Mouse (Mus musculus) liver, postnatal 0 days (tissue): ENCODE measurements around the gene Kif24. TPM values are rescaled to one million over a fixed set of nuclear protein-coding genes. Genes with fewer than 3 reads are reported as not detected.

Experiments
- ATAC-seq: fragments of 200-750 bp; cut with Nextera tagmentation; 2 replicates; pipeline ENCODE4 v1.8.0; 2017; ENCODE audit warnings: mild to moderate bottlenecking, moderate library complexity
- DNase-seq: peaks from one replicate; pipeline ENCODE4 v3.0.0-alpha.2; 2016
- H3K27ac ChIP-seq: fragments of 300-500 bp; sonication (generic); 2 replicates; pipeline ENCODE4 v1.5.1; 2014; ENCODE audit warnings: antibody characterized with exemption, moderate library complexity, mild to moderate bottlenecking, low read depth
- H3K27me3 ChIP-seq: fragments of 300-500 bp; sonication (generic); 2 replicates; pipeline ENCODE4 v1.6.1; 2014; ENCODE audit warnings: low read length, control low read depth, mixed read lengths; ENCODE audit not compliant: insufficient read depth
- H3K36me3 ChIP-seq: fragments of 300-500 bp; sonication (generic); replicated peaks from 2 replicates; pipeline ENCODE4 v1.6.1; 2014; ENCODE audit warnings: mild to moderate bottlenecking, control low read depth, low read length, moderate library complexity, mixed read lengths; ENCODE audit not compliant: insufficient read depth
- H3K4me1 ChIP-seq: fragments of 300-500 bp; sonication (generic); 2 replicates; pipeline ENCODE4 v1.6.1; 2014; ENCODE audit warnings: antibody characterized with exemption, mild to moderate bottlenecking, control low read depth; ENCODE audit not compliant: insufficient read depth
- H3K4me2 ChIP-seq: fragments of 300-500 bp; sonication (generic); 2 replicates; pipeline ENCODE4 v1.6.1; 2014; ENCODE audit warnings: low read depth, mild to moderate bottlenecking, low read length, moderate library complexity, mixed read lengths
- H3K4me3 ChIP-seq: fragments of 300-500 bp; sonication (generic); 2 replicates; pipeline ENCODE4 v1.5.1; 2014; ENCODE audit warnings: low read depth, low read length
- H3K9ac ChIP-seq: fragments of 300-500 bp; sonication (generic); replicated peaks from 2 replicates; pipeline ENCODE4 v1.6.1; 2014; ENCODE audit warnings: mild to moderate bottlenecking, moderate library complexity
- H3K9me3 ChIP-seq: fragments of 300-500 bp; sonication (generic); 2 replicates; pipeline ENCODE4 v1.6.1; 2016; ENCODE audit warnings: mild to moderate bottlenecking, control low read depth, low read length, mixed read lengths
- CTCF ChIP-seq: sonication (generic); IDR thresholded peaks from 2 replicates; pipeline ENCODE4 v1.5.1; 2016; ENCODE audit warnings: antibody characterized with exemption, low read depth
- EP300 ChIP-seq: IDR thresholded peaks from 2 replicates; pipeline ENCODE4 v1.6.1; 2016; ENCODE audit warnings: antibody characterized with exemption, low read depth, mild to moderate bottlenecking
- WGBS: fragments of 180-500 bp; shearing (Covaris S2); extraction: QIAGEN DNeasy Blood & Tissue Kit; methylation state at CpG from one replicate; pipeline ENCODE4 v1.1.7; 2014; ENCODE audit not compliant: insufficient replicate concordance; 5-methylcytosine and 5-hydroxymethylcytosine counted together
- polyA plus RNA-seq: library from polyadenylated mRNA; unstranded; fragments of >200 nt; fragmentation: Nextera tagmentation; extraction: Ambion mirVana; gene quantifications from 2 replicates; pipeline ENCODE4 v1.2.1, GENCODE M21; 2015

The Kif24 gene
- polyA plus RNA-seq, 1 experiment from 2014 or later = 2.4 TPM

DNA sequence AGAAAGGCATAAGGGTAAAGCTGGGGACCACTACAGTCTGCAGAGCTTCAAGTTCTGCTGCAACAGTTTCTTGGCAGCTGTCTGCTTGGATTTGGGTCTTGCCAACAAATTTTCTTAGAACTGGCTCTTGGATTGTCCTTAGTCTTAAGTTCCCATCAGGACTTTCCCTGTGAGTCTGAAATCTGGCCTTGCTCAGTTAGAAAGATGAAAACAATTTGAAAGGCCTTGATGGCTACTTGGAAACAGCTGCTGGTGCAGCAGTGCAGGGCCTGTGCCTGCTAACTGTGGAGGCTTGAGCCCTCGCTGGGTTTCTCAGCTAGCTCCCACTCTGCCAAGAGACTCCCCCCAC, 14.7 kb upstream of the Kif24 start:
- no peak for TF ChIP-seq EP300
- TF ChIP-seq CTCF = no peak
- no peak overlapping the region for H3K4me3 ChIP-seq
- no peaks in the 10 kb centered on the region for H3K27me3 ChIP-seq
- no peak overlapping the region for H3K27ac ChIP-seq
- H3K4me1 ChIP-seq = no peaks in the 10 kb centered on the region
- no peaks in the 10 kb centered on the region for H3K9me3 ChIP-seq
- no peak overlapping the region for H3K4me2 ChIP-seq
- H3K9ac ChIP-seq = no peak overlapping the region
- ATAC-seq = no peak
- WGBS = 63% methylated on average over 1 of the region's 1 CpGs
- DNase-seq = no peak
- H3K36me3 ChIP-seq = peaks cover 6% of the 10 kb centered on the region; the same call in 1 of the 2 replicates

DNA sequence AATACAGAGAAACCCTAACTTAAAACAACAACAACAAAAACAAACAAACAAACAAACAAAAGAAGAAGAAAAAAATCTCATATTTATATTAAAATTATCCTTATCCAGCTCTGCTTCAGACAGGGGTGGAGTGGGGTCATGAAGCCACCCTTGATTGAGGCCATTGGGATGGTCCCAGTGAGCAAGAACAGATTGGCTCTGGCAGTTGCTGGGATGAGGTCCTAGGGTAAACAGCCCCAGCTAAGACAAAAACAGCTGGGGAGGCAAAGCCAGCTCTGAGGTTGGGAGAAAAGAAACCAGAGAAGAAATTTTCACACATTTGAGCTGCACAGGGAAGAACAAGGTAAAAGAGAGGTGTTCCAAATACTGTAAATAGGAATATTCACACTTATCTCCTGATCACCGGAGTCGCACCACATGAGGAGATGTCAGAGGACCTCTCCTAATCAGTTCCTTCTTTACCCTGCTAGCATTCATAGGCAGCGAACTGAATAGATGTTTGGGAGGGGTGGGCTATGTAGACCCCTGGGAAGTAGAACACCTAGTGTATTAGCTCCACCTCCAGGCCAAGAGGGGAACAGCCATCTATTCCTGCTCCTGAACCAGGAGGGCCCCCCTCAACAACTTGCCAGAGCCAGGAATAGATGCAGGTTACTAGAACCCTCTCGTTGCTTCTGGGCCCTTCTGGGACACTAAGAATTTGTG, 14.2 kb upstream of the Kif24 start:
- no peak for TF ChIP-seq EP300
- TF ChIP-seq CTCF = peak; percentile 26; the same call in 1 of the 2 replicates
- H3K9me3 ChIP-seq = no peaks in the 10 kb centered on the region
- WGBS = 73% methylated on average over 4 of the region's 4 CpGs
- peaks cover 6% of the 10 kb centered on the region; the same call in 1 of the 2 replicates for H3K36me3 ChIP-seq
- H3K27me3 ChIP-seq = no peaks in the 10 kb centered on the region
- H3K4me1 ChIP-seq = no peaks in the 10 kb centered on the region
- DNase-seq = no peak
- no peak overlapping the region for H3K4me2 ChIP-seq
- no peak overlapping the region for H3K9ac ChIP-seq
- no peak overlapping the region for H3K4me3 ChIP-seq
- no peak overlapping the region for H3K27ac ChIP-seq
- no peak for ATAC-seq

DNA sequence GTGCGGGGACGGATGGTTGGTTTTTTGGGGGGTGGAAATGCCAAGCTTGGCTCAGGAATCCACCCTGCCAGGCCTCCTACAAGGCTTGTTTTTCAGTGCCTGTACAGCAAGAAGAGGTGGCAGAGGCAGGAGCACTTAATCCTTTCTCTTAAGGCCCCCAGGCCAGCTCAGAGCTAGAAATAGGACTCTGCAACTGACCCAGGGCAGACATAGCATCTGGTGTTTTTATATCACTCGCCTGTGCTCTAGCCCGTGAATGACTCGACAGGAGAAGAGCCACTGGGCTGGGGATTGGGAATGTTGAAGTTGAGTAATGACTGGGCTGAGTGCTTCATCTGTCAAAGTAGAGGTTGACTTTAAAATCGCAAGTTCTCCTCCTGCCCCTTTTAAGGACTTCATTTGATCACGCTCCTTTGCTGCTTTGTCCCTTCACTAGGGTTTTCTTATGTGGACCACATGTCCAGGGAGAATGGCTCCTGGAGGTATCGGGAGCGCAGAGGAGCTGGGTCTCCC, 13.0 kb upstream of the Kif24 start:
- 85% methylated on average over 9 of the region's 9 CpGs for WGBS
- H3K4me2 ChIP-seq = no peak overlapping the region
- TF ChIP-seq EP300 = no peak
- TF ChIP-seq CTCF = no peak
- ATAC-seq (no peak), DNase-seq (no peak)
- H3K9me3 ChIP-seq = no peaks in the 10 kb centered on the region
- no peak overlapping the region for H3K4me3 ChIP-seq
- no peaks in the 10 kb centered on the region for H3K4me1 ChIP-seq
- H3K27me3 ChIP-seq = no peaks in the 10 kb centered on the region
- peaks cover 6% of the 10 kb centered on the region; the same call in 1 of the 2 replicates for H3K36me3 ChIP-seq
- no peak overlapping the region for H3K27ac ChIP-seq
- no peak overlapping the region for H3K9ac ChIP-seq

DNA sequence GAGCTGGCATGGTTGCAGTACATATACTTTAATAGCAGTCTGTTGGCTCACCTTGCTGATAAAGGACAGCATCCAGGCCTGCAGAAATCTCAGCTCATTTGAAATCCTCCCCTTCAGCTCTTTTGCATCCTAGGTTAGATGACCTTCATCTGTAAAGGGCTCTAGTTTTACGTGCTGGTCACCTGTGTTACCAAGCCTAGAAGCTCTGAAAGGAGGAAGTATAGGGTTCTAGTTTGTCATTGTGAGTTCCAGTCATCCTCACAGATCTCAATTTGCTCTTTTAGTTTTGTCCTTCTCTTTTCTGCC, 6.7 kb upstream of the Kif24 start:
- WGBS = 79% methylated on average over 1 of the region's 1 CpGs
- DNase-seq (no peak), ATAC-seq (no peak)
- Histone ChIP-seq H3K9me3 (no peaks in the 10 kb centered on the region), H3K9ac (no peak overlapping the region), H3K4me3 (no peak overlapping the region), H3K27ac (no peak overlapping the region), H3K4me1 (no peaks in the 10 kb centered on the region), H3K27me3 (no peaks in the 10 kb centered on the region), H3K4me2 (no peak overlapping the region), H3K36me3 (no peaks in the 10 kb centered on the region)
- TF ChIP-seq EP300 (no peak), CTCF (no peak)

DNA sequence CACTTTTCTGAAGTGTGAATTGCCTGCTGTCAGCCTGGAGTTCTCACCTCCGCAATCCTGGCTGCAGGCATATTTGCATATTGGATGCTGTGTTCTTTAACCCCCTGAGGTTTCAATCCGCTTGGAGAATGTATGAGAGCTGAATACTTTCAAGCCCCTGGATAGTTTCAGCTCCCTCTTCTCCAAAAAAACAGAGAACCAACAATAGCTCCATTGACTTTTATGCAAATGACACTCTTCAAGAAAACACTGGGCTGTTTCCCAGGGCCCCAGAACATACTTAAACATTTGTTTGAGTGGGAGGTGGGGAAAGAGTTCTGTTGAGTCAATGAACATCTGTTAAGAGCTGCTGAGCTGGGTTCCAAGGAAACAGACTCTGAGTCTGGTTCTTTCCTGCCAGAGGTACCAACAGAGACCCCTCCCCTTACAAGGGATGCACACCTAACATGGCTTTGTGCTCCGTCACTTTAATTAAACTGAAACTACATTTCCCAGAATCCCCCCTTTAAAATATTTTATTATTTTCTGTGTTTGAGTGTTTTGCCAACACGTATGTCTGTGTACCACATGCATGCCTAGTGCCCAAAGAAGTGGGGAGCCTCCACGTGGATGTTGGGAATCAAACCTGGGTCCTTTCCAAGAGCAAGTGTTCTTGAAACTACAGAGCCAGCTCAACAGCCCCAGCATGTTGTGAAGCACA, 6.1 kb upstream of the Kif24 start:
- no peak overlapping the region for H3K4me3 ChIP-seq
- H3K9me3 ChIP-seq = no peaks in the 10 kb centered on the region
- no peaks in the 10 kb centered on the region for H3K4me1 ChIP-seq
- no peak overlapping the region for H3K4me2 ChIP-seq
- ATAC-seq = no peak
- H3K27me3 ChIP-seq = no peaks in the 10 kb centered on the region
- no peaks in the 10 kb centered on the region for H3K36me3 ChIP-seq
- DNase-seq = no peak
- no peak overlapping the region for H3K9ac ChIP-seq
- 72% methylated on average over 5 of the region's 5 CpGs for WGBS
- TF ChIP-seq CTCF = no peak
- no peak for TF ChIP-seq EP300
- no peak overlapping the region for H3K27ac ChIP-seq

DNA sequence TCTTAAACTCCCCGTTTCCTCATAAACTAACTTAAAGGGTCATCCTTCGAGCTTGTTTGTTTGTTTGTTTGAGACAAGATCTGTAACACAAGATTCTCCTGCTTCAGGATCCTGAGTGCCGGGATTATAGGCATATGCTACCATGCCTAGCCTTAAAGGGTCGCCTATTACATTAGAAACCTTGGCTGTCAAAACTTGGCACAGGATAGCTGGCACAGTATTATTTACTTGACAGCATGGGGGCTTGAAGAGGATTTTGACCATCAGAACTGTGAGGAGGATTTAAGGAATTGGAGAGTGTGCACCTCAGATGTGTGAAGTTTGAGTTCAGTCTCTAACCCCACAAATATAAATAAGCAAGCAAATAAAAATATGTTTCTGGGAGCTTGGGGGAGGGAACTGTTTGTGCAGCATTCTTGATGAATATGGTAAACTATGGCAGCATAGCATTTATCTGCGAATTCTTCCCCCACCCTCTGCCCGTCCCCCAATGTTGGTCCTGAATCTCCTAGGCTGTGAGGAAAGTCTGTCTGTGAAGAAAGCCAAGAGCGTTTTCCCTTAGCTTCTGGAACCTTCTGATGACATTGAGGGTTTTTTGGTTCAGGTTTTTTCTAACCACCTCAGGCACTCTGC, 5.5 kb upstream of the Kif24 start:
- Histone ChIP-seq H3K9ac (no peak overlapping the region), H3K9me3 (no peaks in the 10 kb centered on the region), H3K4me1 (peaks cover 3% of the 10 kb centered on the region), H3K4me3 (no peak overlapping the region), H3K27me3 (no peaks in the 10 kb centered on the region), H3K27ac (no peak overlapping the region), H3K36me3 (no peaks in the 10 kb centered on the region), H3K4me2 (no peak overlapping the region)
- 67% methylated on average over 7 of the region's 7 CpGs for WGBS
- TF ChIP-seq EP300 (no peak), CTCF (no peak)
- no peak for DNase-seq
- ATAC-seq = no peak
